Mouse (Mus musculus) limb, embryonic 11.5 days (tissue): Measurements from ENCODE around the gene Ruvbl2. TPM values are rescaled to one million over a fixed set of nuclear protein-coding genes. Genes with fewer than 3 reads are reported as not detected.

Source experiments
- ATAC-seq: fragments of 200-750 bp; cut with Nextera tagmentation; 2 replicates; pipeline ENCODE4 v1.8.0; 2017; ENCODE audit warnings: low read depth; ENCODE audit not compliant: insufficient number of reproducible peaks, low FRiP score, low TSS enrichment
- DNase-seq: peaks from one replicate; pipeline ENCODE4 v3.0.0-alpha.2; 2015; ENCODE audit warnings: low spot score
- H3K27ac ChIP-seq: fragments of 300-500 bp; sonication (generic); replicated peaks from 2 replicates; pipeline ENCODE4 v1.5.1; 2014; ENCODE audit warnings: low read depth, mild to moderate bottlenecking, low read length
- H3K27me3 ChIP-seq: fragments of 300-500 bp; sonication (generic); 2 replicates; pipeline ENCODE4 v1.6.1; 2014; ENCODE audit warnings: mild to moderate bottlenecking, low read length, mixed read lengths; ENCODE audit not compliant: control insufficient read depth, insufficient read depth
- H3K36me3 ChIP-seq: fragments of 300-500 bp; sonication (generic); 2 replicates; pipeline ENCODE4 v1.6.1; 2014; ENCODE audit warnings: mild to moderate bottlenecking, low read length, moderate library complexity, mixed read lengths; ENCODE audit not compliant: control insufficient read depth, insufficient read depth
- H3K4me1 ChIP-seq: fragments of 300-500 bp; sonication (generic); 2 replicates; pipeline ENCODE4 v1.6.1; 2014; ENCODE audit warnings: low read length, mixed read lengths; ENCODE audit not compliant: control insufficient read depth, insufficient read depth
- H3K4me2 ChIP-seq: fragments of 300-500 bp; sonication (generic); 2 replicates; pipeline ENCODE4 v1.6.1; 2014; ENCODE audit warnings: low read depth, mild to moderate bottlenecking, moderate library complexity; ENCODE audit not compliant: severe bottlenecking
- H3K4me3 ChIP-seq: fragments of 300-500 bp; sonication (generic); 2 replicates; pipeline ENCODE4 v1.5.1; 2014; ENCODE audit warnings: low read depth, low read length
- H3K9ac ChIP-seq: fragments of 300-500 bp; sonication (generic); 2 replicates; pipeline ENCODE4 v1.6.1; 2014; ENCODE audit warnings: mild to moderate bottlenecking, low read length
- H3K9me3 ChIP-seq: fragments of 300-500 bp; sonication (generic); 2 replicates; pipeline ENCODE4 v1.6.1; 2016; ENCODE audit warnings: low read length; ENCODE audit not compliant: control insufficient read depth
- WGBS: fragments of 180-500 bp; shearing (Covaris S2); extraction: QIAGEN DNeasy Blood & Tissue Kit; methylation state at CpG from one replicate; pipeline ENCODE4 v1.1.7; 2014; 5-methylcytosine and 5-hydroxymethylcytosine counted together
- polyA plus RNA-seq: library from polyadenylated mRNA; unstranded; fragments of >200 nt; fragmentation: Nextera tagmentation; extraction: Ambion mirVana; gene quantifications from 2 replicates; pipeline ENCODE4 v1.2.1, GENCODE M21; 2014

Ruvbl2 gene
- polyA plus RNA-seq, 1 experiment from 2014 or later: 187 TPM

DNA sequence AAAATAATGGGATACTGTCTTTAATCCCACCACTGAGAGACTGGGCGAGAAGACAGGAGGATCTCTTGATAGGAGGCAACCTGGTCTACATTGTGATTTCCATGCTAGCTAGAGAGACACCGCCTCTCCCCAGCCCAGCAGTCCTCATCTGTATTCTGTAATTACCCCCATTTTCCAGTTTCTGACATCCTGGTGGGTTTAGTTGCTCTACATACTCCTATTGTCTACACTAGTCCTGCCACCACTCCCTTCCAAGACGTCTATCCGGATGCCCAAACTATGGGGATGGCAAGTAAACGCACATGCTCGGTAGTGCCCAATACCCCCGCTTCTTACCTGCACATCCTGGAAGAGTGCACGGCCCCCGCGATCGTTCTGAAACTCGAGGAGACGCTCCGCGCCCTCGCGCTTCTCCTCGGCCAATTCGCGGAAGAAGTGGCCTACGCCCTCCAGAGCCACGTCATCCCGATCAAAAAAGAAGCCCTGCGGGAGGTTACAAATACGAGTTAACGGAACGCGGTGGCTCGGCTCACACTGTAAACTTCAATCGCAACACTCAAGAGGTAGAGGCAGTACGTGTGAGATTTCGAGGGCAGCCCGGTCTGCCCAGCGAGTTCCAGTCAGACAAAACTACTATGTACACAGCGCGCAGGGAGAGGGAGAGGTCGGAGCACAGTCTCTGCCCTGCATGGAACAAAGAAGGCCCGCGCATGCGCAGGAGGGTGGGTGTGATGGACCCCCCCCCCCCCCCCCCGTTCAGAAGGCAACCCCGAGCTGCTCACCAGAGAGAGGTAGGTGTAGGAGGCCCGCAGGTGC, 21.1 kb upstream of the Ruvbl2 start:
- Histone ChIP-seq H3K9ac (peak overlapping the region; percentile 86), H3K36me3 (peaks cover 28% of the 10 kb centered on the region; the same call in 1 of the 2 replicates), H3K4me1 (peaks cover 23% of the 10 kb centered on the region), H3K27me3 (no peaks in the 10 kb centered on the region), H3K9me3 (no peaks in the 10 kb centered on the region), H3K4me3 (peak overlapping the region; percentile 73), H3K27ac (peak overlapping the region; percentile 90), H3K4me2 (peak overlapping the region; percentile 67)
- DNase-seq (peak; percentile 93), ATAC-seq (peak; percentile 61)
- WGBS: under 1% methylated on average over 41 of the region's 43 CpGs

DNA sequence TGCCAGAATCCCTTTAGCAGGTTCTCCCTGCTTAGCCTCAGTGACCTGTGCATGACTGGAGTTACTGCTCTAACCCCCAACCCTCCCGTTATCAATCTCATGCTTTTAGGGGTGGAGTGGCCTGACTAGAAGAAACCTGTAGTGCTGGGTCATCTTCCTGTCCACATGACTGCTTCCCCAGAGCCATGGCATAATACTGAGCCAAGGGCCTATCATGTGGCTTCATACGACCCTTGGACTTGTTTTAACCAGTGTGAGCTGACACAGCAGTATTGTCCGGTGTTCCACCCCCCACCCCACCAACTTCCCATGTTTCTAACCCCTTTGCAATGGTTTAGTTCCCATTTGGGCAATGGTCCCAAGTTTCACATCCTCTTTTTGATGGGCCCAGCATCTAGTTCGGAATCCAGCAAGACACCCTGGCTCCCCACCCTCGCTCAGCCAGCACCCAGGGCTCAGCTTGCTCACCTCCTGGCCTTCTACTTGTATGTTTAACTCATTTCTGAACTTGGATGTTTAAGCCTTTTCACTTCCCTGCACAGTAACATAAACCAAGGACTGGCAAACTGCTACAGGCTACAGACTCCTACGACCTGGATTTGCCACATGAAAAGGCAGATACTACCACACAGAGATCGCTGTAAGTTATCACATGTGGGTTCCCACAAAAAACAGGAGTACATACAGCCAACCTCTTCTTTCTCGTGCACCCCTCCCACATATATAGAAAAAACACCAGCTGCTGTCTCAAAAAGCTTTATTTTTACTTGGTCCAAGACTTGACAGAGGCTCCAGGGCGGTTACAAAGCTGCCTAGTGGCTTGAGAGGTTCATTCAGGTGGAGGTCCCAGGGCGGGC, 19.5 kb upstream of the Ruvbl2 start:
- H3K27me3 ChIP-seq: no peaks in the 10 kb centered on the region
- H3K9me3 ChIP-seq: no peaks in the 10 kb centered on the region
- H3K4me3 ChIP-seq: peak overlapping the region; percentile 73
- 73% methylated on average over 9 of the region's 10 CpGs for WGBS
- peaks cover 26% of the 10 kb centered on the region; the same call in 1 of the 2 replicates for H3K36me3 ChIP-seq
- H3K4me2 ChIP-seq: peak overlapping the region; percentile 67
- ATAC-seq (no peak), DNase-seq (no peak)
- peak overlapping the region; percentile 13; the same call in 1 of the 2 replicates for H3K9ac ChIP-seq
- peaks cover 23% of the 10 kb centered on the region for H3K4me1 ChIP-seq
- H3K27ac ChIP-seq: no peak overlapping the region

DNA sequence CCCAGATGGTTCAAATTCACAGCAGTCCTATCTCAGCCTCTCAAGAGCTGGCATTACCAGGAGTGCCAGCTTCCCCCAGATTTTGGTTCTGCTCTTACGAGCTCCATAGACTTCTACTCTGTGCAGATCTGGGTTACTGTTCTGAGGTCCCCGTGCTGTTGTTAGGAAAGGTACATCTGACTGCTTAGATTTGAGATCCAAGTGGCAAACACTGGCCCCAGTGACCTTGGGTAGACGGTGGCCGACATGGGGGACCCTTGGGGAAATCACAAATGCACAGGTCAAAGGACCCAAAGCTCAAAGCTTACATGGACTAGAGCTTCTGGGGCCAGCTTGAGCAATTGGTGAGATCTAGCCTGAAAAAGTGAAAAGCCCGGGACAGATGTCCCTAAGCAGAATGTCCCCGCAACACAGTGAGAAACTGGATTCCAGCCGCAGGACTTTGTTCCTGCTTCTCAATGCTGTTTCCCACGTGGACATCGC, 18.9 kb upstream of the Ruvbl2 start:
- ATAC-seq: no peak
- H3K4me3 ChIP-seq: no peak overlapping the region
- peaks cover 26% of the 10 kb centered on the region; the same call in 1 of the 2 replicates for H3K36me3 ChIP-seq
- DNase-seq: no peak
- peaks cover 23% of the 10 kb centered on the region for H3K4me1 ChIP-seq
- H3K9me3 ChIP-seq: no peaks in the 10 kb centered on the region
- peak overlapping the region; percentile 20 for H3K4me2 ChIP-seq
- no peaks in the 10 kb centered on the region for H3K27me3 ChIP-seq
- no peak overlapping the region for H3K9ac ChIP-seq
- no peak overlapping the region for H3K27ac ChIP-seq
- WGBS: 59% methylated on average over 9 of the region's 9 CpGs

DNA sequence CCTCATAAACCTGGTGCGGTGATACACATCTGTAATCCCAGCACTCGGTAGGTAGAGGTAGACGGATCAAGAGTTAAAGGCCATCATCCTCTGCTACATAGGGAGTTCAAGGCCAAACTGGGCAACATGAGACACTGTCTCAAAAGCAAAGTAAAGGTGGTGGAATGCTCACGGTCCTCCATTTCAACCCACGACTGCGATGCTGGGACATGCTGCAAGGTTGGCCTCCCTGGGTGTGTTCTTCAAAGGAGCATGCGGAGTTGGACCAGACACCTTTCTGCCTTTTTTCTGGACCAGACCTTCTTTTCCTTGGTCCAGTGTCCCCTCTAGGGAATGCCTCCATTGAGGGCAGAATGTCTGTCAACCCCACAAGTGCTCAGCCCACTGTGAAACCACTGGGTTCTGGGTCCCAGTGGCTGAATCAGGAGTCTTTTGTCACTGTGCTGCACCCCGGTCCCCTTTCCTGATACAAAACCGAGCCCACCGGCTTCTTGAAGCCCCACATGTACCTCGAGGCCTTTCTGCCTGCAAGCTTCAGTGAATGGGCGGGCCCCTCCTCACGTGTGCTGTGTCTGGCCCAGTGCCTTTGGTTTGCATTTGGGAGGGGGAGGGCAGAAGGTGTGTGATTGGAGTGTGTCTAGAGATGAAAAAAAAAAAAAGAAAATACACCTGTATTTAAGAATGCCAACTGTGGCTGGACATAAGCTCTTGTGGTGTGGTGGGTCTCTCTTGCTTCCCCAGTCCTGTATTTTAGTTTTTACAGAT, 18.2 kb upstream of the Ruvbl2 start:
- H3K4me2 ChIP-seq: no peak overlapping the region
- peaks cover 20% of the 10 kb centered on the region for H3K4me1 ChIP-seq
- no peaks in the 10 kb centered on the region for H3K9me3 ChIP-seq
- no peak overlapping the region for H3K4me3 ChIP-seq
- H3K9ac ChIP-seq: no peak overlapping the region
- H3K36me3 ChIP-seq: peaks cover 26% of the 10 kb centered on the region; the same call in 1 of the 2 replicates
- ATAC-seq (no peak), DNase-seq (no peak)
- no peak overlapping the region for H3K27ac ChIP-seq
- 73% methylated on average over 13 of the region's 13 CpGs for WGBS
- H3K27me3 ChIP-seq: no peaks in the 10 kb centered on the region

DNA sequence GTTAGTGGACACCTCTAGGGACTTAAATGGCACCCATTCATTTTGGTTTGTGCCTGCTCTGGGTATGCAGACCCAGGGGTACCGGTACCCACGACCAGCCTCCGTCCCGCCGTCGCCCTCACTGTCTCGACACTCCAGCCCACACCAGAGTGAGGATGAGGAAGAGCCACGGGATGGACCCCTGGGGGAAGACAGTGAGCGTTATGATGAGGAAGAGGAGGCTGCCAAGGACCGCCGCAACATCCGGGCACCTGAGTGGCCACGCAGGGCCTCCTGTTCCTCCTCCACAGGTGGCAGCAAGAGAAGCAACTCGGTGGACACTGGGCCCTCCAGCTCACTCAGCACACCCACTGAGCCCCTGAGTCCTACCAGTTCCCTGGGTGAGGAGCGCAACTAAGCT, 17.1 kb upstream of the Ruvbl2 start:
- no peak overlapping the region for H3K27ac ChIP-seq
- DNase-seq: no peak
- WGBS: 90% methylated on average over 15 of the region's 15 CpGs
- H3K9me3 ChIP-seq: no peaks in the 10 kb centered on the region
- H3K36me3 ChIP-seq: peaks cover 26% of the 10 kb centered on the region; the same call in 1 of the 2 replicates
- peaks cover 18% of the 10 kb centered on the region for H3K4me1 ChIP-seq
- H3K4me3 ChIP-seq: no peak overlapping the region
- H3K27me3 ChIP-seq: no peaks in the 10 kb centered on the region
- no peak for ATAC-seq
- H3K4me2 ChIP-seq: no peak overlapping the region
- H3K9ac ChIP-seq: no peak overlapping the region

DNA sequence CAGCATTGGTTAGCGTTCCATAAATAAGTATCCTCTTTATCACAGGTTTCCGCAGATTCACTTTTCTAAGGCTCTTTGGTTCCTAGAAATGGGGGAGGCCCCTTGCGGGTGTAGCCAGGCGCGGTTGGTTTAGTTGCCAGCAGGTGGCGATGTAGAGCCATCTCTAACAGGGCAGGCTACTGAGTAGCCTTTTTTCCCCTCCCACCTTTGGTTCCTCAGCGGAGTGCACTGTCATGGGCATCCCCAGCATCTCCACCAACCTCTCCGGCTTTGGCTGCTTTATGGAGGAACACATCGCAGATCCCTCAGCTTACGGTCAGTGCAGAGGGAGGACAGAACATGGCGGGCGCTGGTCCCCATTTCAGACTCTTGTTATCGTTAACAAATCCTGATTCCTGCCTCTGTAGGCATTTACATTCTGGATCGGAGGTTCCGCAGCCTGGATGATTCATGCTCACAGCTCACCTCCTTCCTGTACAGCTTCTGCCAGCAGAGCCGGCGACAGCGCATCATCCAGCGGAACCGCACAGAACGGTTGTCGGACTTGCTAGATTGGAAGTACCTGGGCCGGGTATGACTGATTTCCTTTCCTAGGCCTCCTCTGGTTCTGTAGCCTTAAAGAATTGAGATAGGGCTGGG, 13.6 kb upstream of the Ruvbl2 start:
- 52% methylated on average over 23 of the region's 23 CpGs for WGBS
- Histone ChIP-seq H3K9me3 (no peaks in the 10 kb centered on the region), H3K27ac (no peak overlapping the region), H3K4me1 (no peaks in the 10 kb centered on the region), H3K4me2 (no peak overlapping the region), H3K27me3 (no peaks in the 10 kb centered on the region), H3K9ac (no peak overlapping the region), H3K4me3 (no peak overlapping the region), H3K36me3 (peaks cover 14% of the 10 kb centered on the region; the same call in 1 of the 2 replicates)
- ATAC-seq (peak; percentile 42; the same call in 1 of the 2 replicates), DNase-seq (peak; percentile 88)

DNA sequence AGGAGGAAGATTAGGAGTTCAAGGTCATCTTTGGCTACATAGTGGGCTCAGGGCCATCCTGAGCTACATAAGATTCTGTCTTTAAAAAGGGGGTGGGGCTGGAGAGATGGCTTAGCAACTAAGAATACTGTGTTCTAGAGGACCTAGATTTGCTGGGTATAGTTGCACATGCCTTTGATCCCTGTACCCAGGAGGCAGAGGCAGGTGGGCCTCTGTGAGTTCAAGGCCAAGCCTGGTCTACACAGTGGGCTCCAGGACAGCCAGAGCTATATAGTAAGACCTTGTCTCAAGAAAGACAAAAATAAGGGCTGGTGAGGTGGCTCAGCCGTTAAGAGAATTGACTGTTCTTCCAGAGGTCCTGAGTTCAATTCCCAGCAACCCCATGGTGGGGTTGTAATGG, 12.1 kb upstream of the Ruvbl2 start:
- no peak overlapping the region for H3K9ac ChIP-seq
- no peak overlapping the region for H3K4me3 ChIP-seq
- H3K27ac ChIP-seq: no peak overlapping the region
- 82% methylated on average over 1 of the region's 1 CpGs for WGBS
- ATAC-seq (no peak), DNase-seq (no peak)
- no peaks in the 10 kb centered on the region for H3K27me3 ChIP-seq
- H3K9me3 ChIP-seq: no peaks in the 10 kb centered on the region
- peaks cover 8% of the 10 kb centered on the region; the same call in 1 of the 2 replicates for H3K36me3 ChIP-seq
- H3K4me1 ChIP-seq: no peaks in the 10 kb centered on the region
- H3K4me2 ChIP-seq: no peak overlapping the region
